In genomic region chr4:101168189-101168778, GRCm38 (mm10) we compare ENCODE assay signal across 9 mouse cellular contexts.
DNase-seq lines count a peak whose midpoint lies in the region; ATAC-seq and TF ChIP-seq lines count a peak whose summit lies in the region.
"Had no signal": no experiment of that assay in that cellular context is flagged by ENCODE, and none has a peak within 500 bp of the region (broad histone marks: within the 10 kb centered on the region; RNA-seq: fewer than 3 reads in every experiment).

No protein-coding gene starts in this region.

- H3K36me3 ChIP-seq in heart, adult 2 months (ENCODE audit: control insufficient read depth, insufficient read depth, low read length): peaks cover 3% of the 10 kb centered on the region
- peaks cover 49% of the 10 kb centered on the region for H3K36me3 ChIP-seq in heart, embryonic 10.5 days
- H3K36me3 ChIP-seq in hindbrain, embryonic 14.5 days (replicated peaks; ENCODE audit: control insufficient read depth, insufficient read depth): peaks cover 20% of the 10 kb centered on the region

- no peak overlapping the region for H3K4me2 ChIP-seq in hindbrain, embryonic 14.5 days (replicated peaks)
- H3K4me2 ChIP-seq: limb, embryonic 13.5 days had no signal

- peaks cover 2% of the 10 kb centered on the region; the same call in 1 of the 2 replicates for H3K4me1 ChIP-seq in heart, adult 2 months (ENCODE audit: control insufficient read depth, insufficient read depth, low read length)
- H3K4me1 ChIP-seq in heart, embryonic 10.5 days: peaks cover 11% of the 10 kb centered on the region; the same call in 1 of the 2 replicates
- H3K4me1 ChIP-seq in hindbrain, embryonic 14.5 days (replicated peaks; ENCODE audit: control insufficient read depth, insufficient read depth, low read length): no peaks in the 10 kb centered on the region

- H3K9ac ChIP-seq in heart, adult 2 months (ENCODE audit: low read depth, low read length): no peak overlapping the region
- no peak overlapping the region for H3K9ac ChIP-seq in hindbrain, embryonic 14.5 days
- H3K9ac ChIP-seq: limb, embryonic 13.5 days had no signal

- TF ChIP-seq EP300 in heart, adult 2 months (IDR thresholded peaks at IDR 0.05; ENCODE audit: insufficient read depth, low read depth, low read length): 0 out of 2 replicates have a peak, but pooled peaks have one; percentile 18

- H3K27me3 ChIP-seq in heart, adult 2 months (ENCODE audit: control insufficient read depth, insufficient read depth, low read length): no peaks in the 10 kb centered on the region
- no peaks in the 10 kb centered on the region for H3K27me3 ChIP-seq in heart, embryonic 10.5 days (ENCODE audit: insufficient read depth, poor library complexity, severe bottlenecking)
- H3K27me3 ChIP-seq in hindbrain, embryonic 14.5 days (ENCODE audit: control insufficient read depth, insufficient read depth, low read length): no peaks in the 10 kb centered on the region
- H3K27me3 ChIP-seq: limb, embryonic 13.5 days had no signal

- H3K9me3 ChIP-seq in heart, embryonic 10.5 days: no peaks in the 10 kb centered on the region
- no peaks in the 10 kb centered on the region for H3K9me3 ChIP-seq in hindbrain, embryonic 14.5 days (ENCODE audit: control insufficient read depth, low read length)
- H3K9me3 ChIP-seq: limb, embryonic 13.5 days had no signal

- H3K4me3 ChIP-seq in heart, adult 2 months: no peak overlapping the region
- H3K4me3 ChIP-seq in heart, embryonic 10.5 days: no peak overlapping the region
- H3K4me3 ChIP-seq in hindbrain, embryonic 14.5 days (replicated peaks; ENCODE audit: low read length): no peak overlapping the region
- H3K4me3 ChIP-seq: limb, embryonic 13.5 days had no signal

- peak; percentile 77; the same call in 1 of the 2 replicates for ATAC-seq in hindbrain, embryonic 14.5 days (ENCODE audit: low FRiP score)
- peak; percentile 29; the same call in 1 of the 2 replicates for ATAC-seq in monocyte, adult 5-6 weeks (replicated peaks; ENCODE audit: insufficient number of reproducible peaks, low FRiP score, low TSS enrichment, poor library complexity, severe bottlenecking)

- H3K27ac ChIP-seq in heart, adult 2 months: no peak overlapping the region
- no peak overlapping the region for H3K27ac ChIP-seq in heart, embryonic 10.5 days
- H3K27ac ChIP-seq in hindbrain, embryonic 14.5 days: no peak overlapping the region
- H3K27ac ChIP-seq: limb, embryonic 13.5 days had no signal

- no peaks in the 10 kb centered on the region for H3K79me2 ChIP-seq in heart, adult 2 months (replicated peaks; ENCODE audit: control insufficient read depth, insufficient read depth, low read length)

- no peak for TF ChIP-seq POLR2A in heart, adult 2 months (IDR thresholded peaks at IDR 0.05; ENCODE audit: insufficient read depth, low read depth, low read length)

- 54% methylated on average over 6 of the region's 6 CpGs for WGBS in heart, adult 2 months
- WGBS in heart, embryonic 10.5 days: 49% methylated on average over 6 of the region's 6 CpGs
- WGBS in hindbrain, embryonic 14.5 days: 53% methylated on average over 6 of the region's 6 CpGs

- peak in 1 of 2 experiments; percentile 58 for DNase-seq in heart, adult 2 months
- DNase-seq in heart, embryonic 10.5 days (ENCODE audit: low spot score): no peak
- DNase-seq in NIH3T3 (ENCODE audit: low read depth): peak; percentile 68
- DNase-seq in embryo, embryonic 10.5 days (ENCODE audit: low spot score): peak; percentile 63
- DNase-seq in hindbrain, embryonic 14.5 days (ENCODE audit: low spot score): peak; percentile 56
- peak; percentile 16 for DNase-seq in liver
- no peak for DNase-seq in ovary, postnatal 10 days (ENCODE audit: low spot score)

- TF ChIP-seq CTCF in heart, adult 2 months (IDR thresholded peaks at IDR 0.05): peak; percentile 89

- intact Hi-C loops in heart, adult 2 months (cut with DNase I): loop anchor here (2.0 to 10.0 kb wide), 4 partner anchors 151 to 287 kb away; no protein-coding TSS in a partner anchor

Comparison
In these comparisons a context has a peak if more than half of its experiments do, and no peak if none do; other contexts are left out.
1. DNase-seq: peak in NIH3T3 (single experiment), embryo, embryonic 10.5 days (single experiment), hindbrain, embryonic 14.5 days (single experiment) and liver (single experiment); none in heart, embryonic 10.5 days (single experiment) and ovary, postnatal 10 days (single experiment).